Mouse (Mus musculus) neutrophil, adult 5-6 weeks (primary cell): ENCODE data around the gene Aasdh. TPM values are rescaled to one million over a fixed set of nuclear protein-coding genes. Genes with fewer than 3 reads are reported as not detected.
A peak's percentile ranks its signal among the peaks of the same experiment; 100 is the strongest.

ENCODE experiments used
- ATAC-seq: fragments of 151-379, 151-347 bp; 2 replicates; pipeline ENCODE4 v1.8.0; 2017; ENCODE audit warnings: mild to moderate bottlenecking, moderate TSS enrichment; ENCODE audit not compliant: insufficient number of reproducible peaks, poor library complexity, low FRiP score, severe bottlenecking; ENCODE audit errors: extremely low read depth
- total RNA-seq: library from RNA; stranded (forward); fragments of 200-1000 nt; gene quantifications from 2 replicates; pipeline ENCODE4 v1.2.3, GENCODE M21; 2017

Gene Aasdh
- total RNA-seq, 1 experiment from 2014 or later = 46.3 TPM

GRCm38 (mm10) chr5:76851316-76851715, 54.0 kb downstream of the Aasdh start:
- ATAC-seq = no peak

- no peak for ATAC-seq
These were observed 58.2 kb downstream of the Aasdh start for GRCm38 (mm10) chr5:76847106-76847505.

GRCm38 (mm10) chr5:76844618-76845186, 60.6 kb downstream of the Aasdh start:
- no peak for ATAC-seq

- no peak for ATAC-seq
These were observed 61.4 kb downstream of the Aasdh start for GRCm38 (mm10) chr5:76843851-76844419.

- peak; percentile 49; the same call in 1 of the 2 replicates for ATAC-seq
These were observed 61.9 kb downstream of the Aasdh start for GRCm38 (mm10) chr5:76843448-76843847.

GRCm38 (mm10) chr5:76841859-76842258, 63.5 kb downstream of the Aasdh start:
- ATAC-seq = no peak

GRCm38 (mm10) chr5:76839786-76840185, 65.5 kb downstream of the Aasdh start:
- no peak for ATAC-seq

- no peak for ATAC-seq
These were observed 68.3 kb downstream of the Aasdh start for GRCm38 (mm10) chr5:76837018-76837417.

- ATAC-seq = no peak
These were observed 72.6 kb downstream of the Aasdh start for GRCm38 (mm10) chr5:76832529-76833210.

GRCm38 (mm10) chr5:76828527-76829240, 76.6 kb downstream of the Aasdh start:
- no peak for ATAC-seq

Other genes starting within 250 kb of the Aasdh start
- 0.37 and 1.0 TPM in 2 replicates for gene C530008M17Rik, start 249.0 kb downstream of the Aasdh start, total RNA-seq
- gene Paics, start 45.8 kb upstream of the Aasdh start, total RNA-seq = 79.2 and 82.3 TPM in 2 replicates
- gene Ppat, start 46.1 kb upstream of the Aasdh start, total RNA-seq = 10.2 and 11.8 TPM in 2 replicates
- 91.1 and 109 TPM in 2 replicates for gene Srp72, start 69.2 kb upstream of the Aasdh start, total RNA-seq
- 1.7 and 3.3 TPM in 2 replicates for gene Arl9, start 98.5 kb upstream of the Aasdh start, total RNA-seq
- gene Thegl, start 110.5 kb upstream of the Aasdh start, total RNA-seq = not detected in 2 replicates
- 13.6 and 16.1 TPM in 2 replicates for gene Hopx, start 209.6 kb upstream of the Aasdh start, total RNA-seq